Mouse (Mus musculus) c-Kit-positive CD71-positive TER-119-positive erythroid progenitor cells, embryonic 14.5 days (primary cell): ENCODE data around the gene Nfib.
"Not testable (repeated sequence)": the region's sequence is repeated elsewhere in the genome, so short reads cannot be mapped to it uniquely, and the experiment has no call there.

ENCODE experiments used
- DNase-seq: peaks from one replicate; pipeline ENCODE4 v3.0.0-alpha.2; 2013; ENCODE audit warnings: low spot score

Nfib gene

GRCm38 (mm10) chr4:82298606-82299005 lies 406.9 kb downstream of the Nfib start:
- DNase-seq = no peak

GRCm38 (mm10) chr4:82297562-82297961 lies 408.0 kb downstream of the Nfib start:
- DNase-seq = no peak

- DNase-seq = no peak
Measured at GRCm38 (mm10) chr4:82294066-82294465, 411.5 kb downstream of the Nfib start.

GRCm38 (mm10) chr4:82291174-82291847 lies 414.2 kb downstream of the Nfib start:
- no peak for DNase-seq

- DNase-seq = no peak
Measured at GRCm38 (mm10) chr4:82290623-82291022, 414.9 kb downstream of the Nfib start.

- DNase-seq = no peak
Measured at GRCm38 (mm10) chr4:82289596-82289995, 416.0 kb downstream of the Nfib start.

GRCm38 (mm10) chr4:82288138-82288537 lies 417.4 kb downstream of the Nfib start:
- no peak for DNase-seq

GRCm38 (mm10) chr4:82287454-82287853 lies 418.1 kb downstream of the Nfib start:
- DNase-seq = no peak

- DNase-seq = no peak
Measured at GRCm38 (mm10) chr4:82286931-82287330, 418.6 kb downstream of the Nfib start.

GRCm38 (mm10) chr4:82283536-82283935 lies 422.0 kb downstream of the Nfib start:
- no peak for DNase-seq

- no peak for DNase-seq
Measured at GRCm38 (mm10) chr4:82275996-82276395, 429.6 kb downstream of the Nfib start.

GRCm38 (mm10) chr4:82273049-82273754 lies 432.3 kb downstream of the Nfib start:
- DNase-seq = no peak

- DNase-seq = no peak
Measured at GRCm38 (mm10) chr4:82272099-82272498, 433.5 kb downstream of the Nfib start.

- DNase-seq = no peak
Measured at GRCm38 (mm10) chr4:82271547-82271946, 434.0 kb downstream of the Nfib start.

- no peak for DNase-seq
Measured at GRCm38 (mm10) chr4:82267832-82268778, 437.4 kb downstream of the Nfib start.

- DNase-seq = no peak
Measured at GRCm38 (mm10) chr4:82266066-82266619, 439.4 kb downstream of the Nfib start.

GRCm38 (mm10) chr4:82258545-82258944 lies 447.0 kb downstream of the Nfib start:
- DNase-seq = not testable (repeated sequence)

- DNase-seq = no peak
Measured at GRCm38 (mm10) chr4:82252054-82252453, 453.5 kb downstream of the Nfib start.

- DNase-seq = no peak
Measured at GRCm38 (mm10) chr4:82250355-82250659, 455.2 kb downstream of the Nfib start.

- DNase-seq = no peak
Measured at GRCm38 (mm10) chr4:82249518-82250354, 455.8 kb downstream of the Nfib start.

- no peak for DNase-seq
Measured at GRCm38 (mm10) chr4:82248961-82249360, 456.6 kb downstream of the Nfib start.
